Mouse (Mus musculus) lung, adult 2 months (tissue): ENCODE measurements at regions not wholly inside any gene's neighbourhood (a gene's known extent, or its start where the extent isn't known, plus 50 kb on each side); places are given as distances from the start of the nearest gene placed in this dataset.

Experiments
- CTCF ChIP-seq: fragments of 200-500 bp; IDR thresholded peaks from 2 replicates; pipeline ENCODE4 v1.5.1; 2011; ENCODE audit warnings: mild to moderate bottlenecking, low read length, control low read depth; ENCODE audit not compliant: insufficient read depth
- POLR2A ChIP-seq: fragments of 200-500 bp; IDR thresholded peaks from 2 replicates; pipeline ENCODE4 v1.6.1; 2011; ENCODE audit warnings: low read depth, mild to moderate bottlenecking, control low read depth, low read length, borderline replicate concordance; ENCODE audit errors: extremely low read depth

- no peak for TF ChIP-seq POLR2A
- no peak for TF ChIP-seq CTCF
These were observed 80.2 kb downstream of the 4931417E11Rik start for GRCm38 (mm10) chr6:73389301-73389700.
